Mouse (Mus musculus) embryonic facial prominence, embryonic 11.5 days (tissue): ENCODE results near the gene Sox8. TPM values are rescaled to one million over a fixed set of nuclear protein-coding genes. Genes with fewer than 3 reads are reported as not detected.

ENCODE experiments used
- ATAC-seq: fragments of 200-750 bp; cut with Nextera tagmentation; replicated peaks from 2 replicates; pipeline ENCODE4 v1.8.0; 2017; ENCODE audit warnings: low read depth; ENCODE audit not compliant: insufficient number of reproducible peaks, low FRiP score, low TSS enrichment
- DNase-seq: peaks from one replicate; pipeline ENCODE4 v3.0.0-alpha.2; 2015; ENCODE audit warnings: low spot score
- H3K27ac ChIP-seq: fragments of 300-500 bp; sonication (generic); replicated peaks from 2 replicates; pipeline ENCODE4 v1.5.1; 2014; ENCODE audit warnings: mild to moderate bottlenecking, low read depth, low read length, control low read depth
- H3K27me3 ChIP-seq: fragments of 300-500 bp; sonication (generic); 2 replicates; pipeline ENCODE4 v1.6.1; 2014; ENCODE audit warnings: mild to moderate bottlenecking, low read length, moderate library complexity, mixed read lengths; ENCODE audit not compliant: control insufficient read depth, insufficient read depth
- H3K36me3 ChIP-seq: fragments of 300-500 bp; sonication (generic); replicated peaks from 2 replicates; pipeline ENCODE4 v1.6.1; 2014; ENCODE audit warnings: low read depth, mild to moderate bottlenecking, low read length, moderate library complexity, mixed read lengths; ENCODE audit not compliant: control insufficient read depth, insufficient read depth
- H3K4me1 ChIP-seq: fragments of 300-500 bp; sonication (generic); 2 replicates; pipeline ENCODE4 v1.6.1; 2014; ENCODE audit warnings: low read length, mixed read lengths; ENCODE audit not compliant: control insufficient read depth, insufficient read depth
- H3K4me2 ChIP-seq: fragments of 300-500 bp; sonication (generic); 2 replicates; pipeline ENCODE4 v1.6.1; 2014; ENCODE audit warnings: low read depth, mild to moderate bottlenecking, control low read depth, low read length, moderate library complexity
- H3K4me3 ChIP-seq: fragments of 300-500 bp; sonication (generic); 2 replicates; pipeline ENCODE4 v1.5.1; 2014; ENCODE audit warnings: low read depth, low read length, control low read depth
- H3K9ac ChIP-seq: fragments of 300-500 bp; sonication (generic); replicated peaks from 2 replicates; pipeline ENCODE4 v1.6.1; 2014; ENCODE audit warnings: mild to moderate bottlenecking, control low read depth, low read length
- H3K9me3 ChIP-seq: fragments of 300-500 bp; sonication (generic); replicated peaks from 2 replicates; pipeline ENCODE4 v1.6.1; 2016; ENCODE audit warnings: mild to moderate bottlenecking, low read length, inconsistent platforms, mixed read lengths; ENCODE audit not compliant: control insufficient read depth
- WGBS: fragments of 180-500 bp; shearing (Covaris S2); extraction: QIAGEN DNeasy Blood & Tissue Kit; methylation state at CpG from one replicate; pipeline ENCODE4 v1.1.7; 2014; 5-methylcytosine and 5-hydroxymethylcytosine counted together
- polyA plus RNA-seq: library from polyadenylated mRNA; unstranded; fragments of >200 nt; fragmentation: Nextera tagmentation; extraction: Ambion mirVana; gene quantifications from 2 replicates; pipeline ENCODE4 v1.2.1, GENCODE M21; 2014

Sox8 gene
- polyA plus RNA-seq, 1 experiment from 2014 or later = 6.2 TPM

- no peak for ATAC-seq
- no peak overlapping the region for H3K27ac ChIP-seq
- peak overlapping the region; percentile 14; the same call in 1 of the 2 replicates for H3K4me3 ChIP-seq
- H3K4me1 ChIP-seq = peaks cover 3% of the 10 kb centered on the region
- no peak for DNase-seq
- peaks cover 9% of the 10 kb centered on the region for H3K27me3 ChIP-seq
- H3K36me3 ChIP-seq = no peaks in the 10 kb centered on the region
- 42% methylated on average over 10 of the region's 10 CpGs for WGBS
- H3K9me3 ChIP-seq = no peaks in the 10 kb centered on the region
- H3K9ac ChIP-seq = no peak overlapping the region
- peak overlapping the region; percentile 25 for H3K4me2 ChIP-seq
These were observed 2.3 kb downstream of the Sox8 start for GRCm38 (mm10) chr17:25568206-25568605.

DNA sequence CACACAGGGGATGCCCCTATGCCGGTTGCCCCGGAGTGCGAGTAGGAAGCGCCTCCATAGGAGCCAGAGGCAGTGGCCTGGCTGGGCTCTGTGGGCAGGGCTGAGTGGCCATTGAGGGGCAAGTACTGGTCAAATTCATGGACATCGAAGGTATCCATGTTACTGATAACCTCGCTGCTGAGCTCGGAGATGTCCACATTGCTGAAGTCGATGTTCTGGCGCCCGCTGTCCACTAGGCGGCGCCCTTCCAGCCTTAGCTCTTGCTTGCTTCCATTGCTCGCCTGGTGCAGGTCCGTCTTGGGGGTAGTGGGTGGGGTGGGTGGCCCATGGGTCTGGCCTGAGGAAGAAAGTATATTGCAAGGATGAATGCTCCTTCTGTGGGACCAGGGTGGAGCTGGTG lies 2.7 kb downstream of the Sox8 start:
- WGBS = 26% methylated on average over 14 of the region's 14 CpGs
- H3K9ac ChIP-seq = no peak overlapping the region
- H3K36me3 ChIP-seq = no peaks in the 10 kb centered on the region
- ATAC-seq (peak; percentile 32; the same call in 1 of the 2 replicates), DNase-seq (peak; percentile 88)
- H3K27me3 ChIP-seq = peaks cover 9% of the 10 kb centered on the region
- no peak overlapping the region for H3K4me3 ChIP-seq
- no peaks in the 10 kb centered on the region for H3K9me3 ChIP-seq
- peaks cover 3% of the 10 kb centered on the region for H3K4me1 ChIP-seq
- H3K4me2 ChIP-seq = no peak overlapping the region; the same call in 1 of the 2 replicates
- no peak overlapping the region for H3K27ac ChIP-seq

GRCm38 (mm10) chr17:25567261-25567660 lies 3.2 kb downstream of the Sox8 start:
- Histone ChIP-seq H3K36me3 (no peaks in the 10 kb centered on the region), H3K9ac (no peak overlapping the region), H3K27ac (no peak overlapping the region), H3K4me1 (peaks cover 3% of the 10 kb centered on the region), H3K27me3 (peaks cover 9% of the 10 kb centered on the region), H3K4me2 (no peak overlapping the region), H3K4me3 (no peak overlapping the region), H3K9me3 (no peaks in the 10 kb centered on the region)
- DNase-seq = no peak
- 79% methylated on average over 13 of the region's 13 CpGs for WGBS
- no peak for ATAC-seq

- Histone ChIP-seq H3K27ac (no peak overlapping the region), H3K36me3 (no peaks in the 10 kb centered on the region), H3K9me3 (no peaks in the 10 kb centered on the region), H3K27me3 (peaks cover 9% of the 10 kb centered on the region), H3K4me2 (no peak overlapping the region), H3K4me1 (peaks cover 3% of the 10 kb centered on the region), H3K9ac (no peak overlapping the region), H3K4me3 (no peak overlapping the region)
- ATAC-seq (no peak), DNase-seq (no peak)
- 79% methylated on average over 17 of the region's 17 CpGs for WGBS
These were observed 4.5 kb downstream of the Sox8 start for GRCm38 (mm10) chr17:25565860-25566600.

- WGBS = 37% methylated on average over 6 of the region's 6 CpGs
- Histone ChIP-seq H3K27ac (no peak overlapping the region), H3K9ac (peak overlapping the region; percentile 34), H3K4me1 (peaks cover 3% of the 10 kb centered on the region; the same call in 1 of the 2 replicates), H3K4me2 (peak overlapping the region; percentile 7; the same call in 1 of the 2 replicates), H3K9me3 (no peaks in the 10 kb centered on the region), H3K4me3 (no peak overlapping the region), H3K36me3 (no peaks in the 10 kb centered on the region), H3K27me3 (peaks cover 9% of the 10 kb centered on the region)
- no peak for DNase-seq
- ATAC-seq = no peak
These were observed 5.2 kb downstream of the Sox8 start for GRCm38 (mm10) chr17:25565244-25565643.

DNA sequence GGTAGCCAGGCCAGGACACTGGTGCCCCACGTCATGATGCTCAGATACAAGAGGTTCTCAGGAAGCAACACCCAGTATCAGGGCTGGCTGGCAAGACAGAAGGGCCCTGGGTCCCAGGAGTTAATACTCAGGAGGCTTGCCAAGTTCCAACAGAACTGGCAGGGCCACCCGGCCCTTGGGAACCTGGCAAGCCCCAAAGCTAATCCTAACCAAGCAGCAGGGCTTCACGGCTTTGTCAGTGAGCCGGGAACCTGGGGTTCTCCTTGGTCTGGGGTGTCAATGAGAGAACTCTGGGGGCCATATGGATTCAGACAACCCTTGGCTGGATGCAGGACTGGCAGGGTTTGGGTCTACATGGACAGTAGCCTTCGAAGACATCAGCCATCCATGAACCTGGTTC lies 6.0 kb downstream of the Sox8 start:
- H3K4me1 ChIP-seq = no peaks in the 10 kb centered on the region; the same call in 1 of the 2 replicates
- H3K9me3 ChIP-seq = no peaks in the 10 kb centered on the region
- H3K36me3 ChIP-seq = no peaks in the 10 kb centered on the region
- H3K27me3 ChIP-seq = peaks cover 5% of the 10 kb centered on the region
- DNase-seq (no peak), ATAC-seq (no peak)
- 89% methylated on average over 5 of the region's 5 CpGs for WGBS
- H3K4me3 ChIP-seq = no peak overlapping the region
- H3K4me2 ChIP-seq = no peak overlapping the region
- H3K9ac ChIP-seq = no peak overlapping the region
- H3K27ac ChIP-seq = no peak overlapping the region

DNA sequence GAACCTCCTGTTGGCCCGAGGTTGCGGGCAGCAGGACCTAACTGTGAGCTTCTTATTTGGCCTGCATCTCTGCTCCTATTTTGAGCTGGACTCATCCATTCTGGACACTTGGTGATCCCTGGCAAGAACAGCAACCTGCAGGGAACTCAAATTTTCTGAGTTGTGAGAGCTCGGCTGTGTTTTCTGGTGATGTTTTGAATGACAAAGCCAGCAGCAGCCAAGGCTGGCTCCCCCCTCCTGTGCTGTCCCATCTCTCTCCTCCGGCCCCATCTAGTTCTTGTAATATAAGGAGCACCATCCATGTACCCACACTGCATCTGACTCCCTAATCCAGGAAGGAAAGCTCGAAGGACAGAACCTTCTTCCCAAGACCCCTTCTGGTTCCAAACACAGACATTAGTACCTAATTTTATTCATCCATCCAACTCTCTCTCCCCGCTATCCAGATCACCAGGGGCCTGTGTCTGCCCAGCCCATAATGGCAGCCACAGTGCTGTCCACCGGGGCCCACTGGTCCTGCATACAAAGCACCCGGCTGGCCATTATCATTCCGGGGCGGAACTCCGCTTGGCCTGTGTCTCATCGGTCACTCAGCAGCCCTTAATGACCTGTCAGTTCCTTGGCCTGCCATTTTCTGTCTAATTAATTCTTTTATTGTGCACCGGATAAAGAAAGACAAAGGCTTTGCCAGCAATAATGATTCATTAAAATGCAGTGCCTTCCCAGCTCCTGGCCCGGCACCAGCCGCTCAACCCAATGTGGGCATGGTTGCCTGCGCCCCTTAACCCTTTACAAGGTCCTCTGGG lies 9.1 kb downstream of the Sox8 start:
- 70% methylated on average over 16 of the region's 16 CpGs for WGBS
- H3K4me1 ChIP-seq = peaks cover 6% of the 10 kb centered on the region
- no peaks in the 10 kb centered on the region for H3K36me3 ChIP-seq
- H3K4me3 ChIP-seq = no peak overlapping the region
- H3K27ac ChIP-seq = no peak overlapping the region
- H3K9me3 ChIP-seq = no peaks in the 10 kb centered on the region
- DNase-seq (no peak), ATAC-seq (peak; percentile 82)
- no peak overlapping the region for H3K9ac ChIP-seq
- H3K4me2 ChIP-seq = no peak overlapping the region
- H3K27me3 ChIP-seq = no peaks in the 10 kb centered on the region
